Mouse (Mus musculus) myocyte (in vitro differentiated cells): ENCODE data around the gene Lpar3. TPM values are rescaled to one million over a fixed set of nuclear protein-coding genes. Genes with fewer than 3 reads are reported as not detected.

Source experiments
- H3K27me3 ChIP-seq: one replicate; pipeline ENCODE4 v1.6.1; 2011; ENCODE audit not compliant: control insufficient read depth, insufficient read depth, insufficient read length
- H3K36me3 ChIP-seq: one replicate; pipeline ENCODE4 v1.6.1; 2011; ENCODE audit not compliant: control insufficient read depth, insufficient read depth
- H3K4me2 ChIP-seq: one replicate; pipeline ENCODE4 v1.6.1; 2011; ENCODE audit warnings: low read depth, control low read depth
- H3K4me3 ChIP-seq: one replicate; pipeline ENCODE4 v1.5.1; 2011; ENCODE audit warnings: mild to moderate bottlenecking, control low read depth, moderate library complexity
- H3K79me2 ChIP-seq: one replicate; pipeline ENCODE4 v1.6.1; 2011; ENCODE audit not compliant: control insufficient read depth, insufficient read depth
- H3ac ChIP-seq: one replicate; pipeline ENCODE4 v1.6.1; 2011; ENCODE audit not compliant: control insufficient read depth, insufficient read length
- CEBPB ChIP-seq: IDR thresholded peaks from 2 replicates; pipeline ENCODE4 v1.6.1; 2011; ENCODE audit warnings: mild to moderate bottlenecking, moderate library complexity; ENCODE audit not compliant: poor library complexity, insufficient read depth, severe bottlenecking
- E2F4 ChIP-seq: IDR thresholded peaks from one replicate; pipeline ENCODE4 v1.6.1; 2011; ENCODE audit warnings: mild to moderate bottlenecking, control low read depth, moderate library complexity; ENCODE audit not compliant: insufficient read depth
- MAX ChIP-seq: IDR thresholded peaks from one replicate; pipeline ENCODE4 v1.6.1; 2011; ENCODE audit warnings: low read depth, mild to moderate bottlenecking, control low read depth
- MYOD1 ChIP-seq, 3 experiments: IDR thresholded peaks; one replicate each; pipeline ENCODE4 v1.6.1; 2011; ENCODE audit warnings: control low read depth in 2 of 3, low read depth in 2 of 3, mild to moderate bottlenecking in 2 of 3, moderate library complexity in 1 of 3; ENCODE audit not compliant: insufficient read length in 2 of 3, control insufficient read depth in 1 of 3
- MYOG ChIP-seq, 3 experiments: IDR thresholded peaks; one replicate each; pipeline ENCODE4 v1.6.1; 2011; ENCODE audit warnings: control low read depth in 2 of 3, low read depth in 2 of 3, mild to moderate bottlenecking in 2 of 3; ENCODE audit not compliant: insufficient read length in 2 of 3, control insufficient read depth in 1 of 3, insufficient read depth in 1 of 3
- POLR2A ChIP-seq: IDR thresholded peaks from one replicate; pipeline ENCODE4 v1.6.1; 2011; ENCODE audit warnings: low read depth, mild to moderate bottlenecking, control low read depth, moderate library complexity; ENCODE audit not compliant: insufficient read length
- POLR2AphosphoS2 ChIP-seq: IDR thresholded peaks from one replicate; pipeline ENCODE4 v1.6.1; 2011; ENCODE audit warnings: low read depth, control low read depth; ENCODE audit not compliant: insufficient read length
- REST ChIP-seq: IDR thresholded peaks from one replicate; pipeline ENCODE4 v1.6.1; 2011; ENCODE audit warnings: mild to moderate bottlenecking, control low read depth, moderate library complexity; ENCODE audit not compliant: insufficient read depth, insufficient read length
- SRF ChIP-seq: IDR thresholded peaks from one replicate; pipeline ENCODE4 v1.6.1; 2011; ENCODE audit warnings: low read depth; ENCODE audit not compliant: control insufficient read depth, insufficient read length
- TCF12 ChIP-seq: IDR thresholded peaks from one replicate; pipeline ENCODE4 v1.6.1; 2011; ENCODE audit warnings: mild to moderate bottlenecking, control low read depth; ENCODE audit not compliant: poor library complexity, insufficient read depth, severe bottlenecking
- TCF3 ChIP-seq: IDR thresholded peaks from one replicate; pipeline ENCODE4 v1.6.1; 2011; ENCODE audit warnings: low read depth, control low read depth; ENCODE audit not compliant: insufficient read length
- USF1 ChIP-seq: IDR thresholded peaks from one replicate; pipeline ENCODE4 v1.6.1; 2011; ENCODE audit warnings: low read depth, mild to moderate bottlenecking, control low read depth, moderate library complexity
- polyA plus RNA-seq: library from polyadenylated mRNA; unstranded; fragments of >200 nt; fragmentation: generic; extraction: Trizol; gene quantifications from one replicate; pipeline ENCODE4 v1.2.1, GENCODE M21; 2012; ENCODE audit warnings: missing spikeins

Gene Lpar3
- polyA plus RNA-seq, 1 experiment = 0.22 TPM

GRCm38 (mm10) chr3:146260845-146261244 is 40.1 kb downstream of the Lpar3 start:
- no peaks in the 10 kb centered on the region for H3K27me3 ChIP-seq
- H3ac ChIP-seq = no peak overlapping the region
- no peak overlapping the region for H3K4me2 ChIP-seq
- H3K4me3 ChIP-seq = no peak overlapping the region
- H3K36me3 ChIP-seq = no peaks in the 10 kb centered on the region
- TF ChIP-seq MYOG (IDR thresholded peaks at IDR 0.05; ENCODE audit: control insufficient read depth in 1 of 3, insufficient read depth in 1 of 3, insufficient read length in 2 of 3, low read depth in 2 of 3) (no peak), TCF12 (no peak), CEBPB (no peak), MAX (no peak), TCF3 (no peak), SRF (no peak), USF1 (no peak), POLR2A (no peak), POLR2AphosphoS2 (no peak), REST (no peak), E2F4 (no peak), MYOD1 (IDR thresholded peaks at IDR 0.05; ENCODE audit: control insufficient read depth in 1 of 3, insufficient read length in 2 of 3, low read depth in 2 of 3) (no peak)
- no peaks in the 10 kb centered on the region for H3K79me2 ChIP-seq

- H3K4me2 ChIP-seq = no peak overlapping the region
- H3K36me3 ChIP-seq = no peaks in the 10 kb centered on the region
- H3K79me2 ChIP-seq = no peaks in the 10 kb centered on the region
- no peaks in the 10 kb centered on the region for H3K27me3 ChIP-seq
- no peak overlapping the region for H3K4me3 ChIP-seq
- H3ac ChIP-seq = no peak overlapping the region
- no peak for TF ChIP-seq REST
- peak in 2 of 3 experiments; percentile 39 to 68 for TF ChIP-seq MYOD1 (IDR thresholded peaks at IDR 0.05; ENCODE audit: control insufficient read depth in 1 of 3, insufficient read length in 2 of 3, low read depth in 2 of 3)
- TF ChIP-seq E2F4 = no peak
- peak in 2 of 3 experiments; percentile 77 to 85 for TF ChIP-seq MYOG (IDR thresholded peaks at IDR 0.05; ENCODE audit: control insufficient read depth in 1 of 3, insufficient read depth in 1 of 3, insufficient read length in 2 of 3, low read depth in 2 of 3)
- no peak for TF ChIP-seq SRF
These were observed 41.8 kb downstream of the Lpar3 start for GRCm38 (mm10) chr3:146262536-146262935.

GRCm38 (mm10) chr3:146264146-146264545 is 43.4 kb downstream of the Lpar3 start:
- Histone ChIP-seq H3K27me3 (no peaks in the 10 kb centered on the region), H3K36me3 (no peaks in the 10 kb centered on the region), H3K4me2 (no peak overlapping the region), H3K79me2 (no peaks in the 10 kb centered on the region), H3K4me3 (no peak overlapping the region), H3ac (no peak overlapping the region)
- TF ChIP-seq MYOG (IDR thresholded peaks at IDR 0.05; ENCODE audit: control insufficient read depth in 1 of 3, insufficient read depth in 1 of 3, insufficient read length in 2 of 3, low read depth in 2 of 3) (no peak), CEBPB (no peak), SRF (no peak), TCF12 (no peak), MYOD1 (IDR thresholded peaks at IDR 0.05; ENCODE audit: control insufficient read depth in 1 of 3, insufficient read length in 2 of 3, low read depth in 2 of 3) (no peak), TCF3 (no peak), MAX (no peak), POLR2A (no peak), E2F4 (no peak), REST (no peak), USF1 (no peak)

GRCm38 (mm10) chr3:146265545-146266130 is 44.9 kb downstream of the Lpar3 start:
- Histone ChIP-seq H3K4me3 (no peak overlapping the region), H3K36me3 (no peaks in the 10 kb centered on the region), H3K79me2 (no peaks in the 10 kb centered on the region), H3K27me3 (no peaks in the 10 kb centered on the region), H3ac (no peak overlapping the region), H3K4me2 (no peak overlapping the region)
- TF ChIP-seq SRF (no peak), TCF3 (no peak), REST (no peak), POLR2AphosphoS2 (no peak), TCF12 (no peak)

GRCm38 (mm10) chr3:146268024-146268801 is 47.5 kb downstream of the Lpar3 start:
- Histone ChIP-seq H3ac (no peak overlapping the region), H3K27me3 (no peaks in the 10 kb centered on the region), H3K79me2 (no peaks in the 10 kb centered on the region), H3K4me3 (no peak overlapping the region), H3K36me3 (no peaks in the 10 kb centered on the region), H3K4me2 (no peak overlapping the region)
- TF ChIP-seq USF1 = no peak
- no peak for TF ChIP-seq POLR2AphosphoS2
- TF ChIP-seq TCF12 = no peak
- no peak for TF ChIP-seq CEBPB
- no peak for TF ChIP-seq SRF
- no peak for TF ChIP-seq MAX
- no peak for TF ChIP-seq MYOD1 (IDR thresholded peaks at IDR 0.05; ENCODE audit: control insufficient read depth in 1 of 3, insufficient read length in 2 of 3, low read depth in 2 of 3)
- TF ChIP-seq REST = no peak
- no peak for TF ChIP-seq E2F4
